Mouse (Mus musculus): ENCODE results near the gene Sun2. TPM values are rescaled to one million over a fixed set of nuclear protein-coding genes. Genes with fewer than 3 reads are reported as not detected.

Gene Sun2
- 15.1 TPM for polyA plus RNA-seq (2017; shearing (Covaris generic))

GRCm38 (mm10) chr15:79741921-79742705 lies at the start of gene Sun2:
Gene Sun2 (minus strand): TSS chr15:79742536.

DNA sequence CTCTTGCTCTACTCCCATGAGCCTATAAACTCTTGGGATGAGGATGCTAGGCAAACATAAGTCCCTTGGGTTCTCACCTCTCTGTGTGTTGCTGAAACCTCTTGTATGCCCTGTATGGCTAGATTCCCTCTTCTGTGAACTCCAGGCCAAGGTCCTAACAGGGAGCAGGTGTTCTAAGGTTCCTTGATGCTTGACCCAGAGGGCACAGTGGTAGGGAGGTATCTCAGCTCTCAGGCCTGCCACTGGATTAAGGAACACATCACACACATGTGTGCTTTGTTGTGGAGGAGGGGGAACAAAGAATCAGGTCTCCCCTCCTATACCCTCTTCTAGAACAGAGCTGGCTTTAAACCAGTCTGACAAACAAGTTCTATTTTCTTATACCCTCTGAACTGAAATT lies 35.4 kb upstream of the Sun2 start, which contains the start of gene Dnal4:
TSS of gene Dnal4 (minus strand) at position 101 of the 400 bp plus-strand sequence.

GRCm38 (mm10) chr15:79690426-79691022 lies 51.8 kb downstream of the Sun2 start, which contains the start of gene Gtpbp1:
Gene Gtpbp1 (plus strand): TSS chr15:79690845.

GRCm38 (mm10) chr15:79687646-79688267 lies 54.6 kb downstream of the Sun2 start, which contains the start of gene Josd1:
Gene Josd1 (minus strand): TSS chr15:79687919.

Other genes with a start within 250 kb of the Sun2 start
- gene Kcnj4, start 237.3 kb downstream of the Sun2 start, polyA plus RNA-seq (2017; shearing (Covaris generic)): not detected
- 0.20 TPM for gene Kdelr3, start 226.1 kb downstream of the Sun2 start, polyA plus RNA-seq (2017; shearing (Covaris generic))
- gene Ddx17, start 195.8 kb downstream of the Sun2 start, polyA plus RNA-seq (2017; shearing (Covaris generic)): 28.7 TPM
- not detected for gene Dmc1, start 137.4 kb downstream of the Sun2 start, polyA plus RNA-seq (2017; shearing (Covaris generic))
- 0.44 TPM for gene Fam227a, start 83.6 kb downstream of the Sun2 start, polyA plus RNA-seq (2017; shearing (Covaris generic))
- 17.2 TPM for gene Cby1, start 83.3 kb downstream of the Sun2 start, polyA plus RNA-seq (2017; shearing (Covaris generic))
- gene Tomm22, start 71.7 kb downstream of the Sun2 start, polyA plus RNA-seq (2017; shearing (Covaris generic)): 234 TPM
- 2.6 TPM for gene Josd1, start 54.6 kb downstream of the Sun2 start, polyA plus RNA-seq (2017; shearing (Covaris generic))
- 60.9 TPM for gene Gtpbp1, start 51.7 kb downstream of the Sun2 start, polyA plus RNA-seq (2017; shearing (Covaris generic))
- gene Dnal4, start 35.3 kb upstream of the Sun2 start, polyA plus RNA-seq (2017; shearing (Covaris generic)): 12.3 TPM
- not detected for gene Nptxr, start 62.2 kb upstream of the Sun2 start, polyA plus RNA-seq (2017; shearing (Covaris generic))
- not detected for gene Npcd, start 91.7 kb upstream of the Sun2 start, polyA plus RNA-seq (2017; shearing (Covaris generic))
- 59.4 TPM for gene Cbx6, start 92.2 kb upstream of the Sun2 start, polyA plus RNA-seq (2017; shearing (Covaris generic))
- 520 TPM for gene Apobec3, start 149.1 kb upstream of the Sun2 start, polyA plus RNA-seq (2017; shearing (Covaris generic))
- 58.9 TPM for gene Cbx7, start 228.6 kb upstream of the Sun2 start, polyA plus RNA-seq (2017; shearing (Covaris generic))